In genomic region chr3:136837589-136837988, GRCm38 (mm10) we compare ENCODE assay signal across 9 mouse cellular contexts.
DNase-seq lines count a peak whose midpoint lies in the region; ATAC-seq and TF ChIP-seq lines count a peak whose summit lies in the region.
"Had no signal": no experiment of that assay in that cellular context is flagged by ENCODE, and none has a peak within 500 bp of the region (broad histone marks: within the 10 kb centered on the region; RNA-seq: fewer than 3 reads in every experiment).

No protein-coding gene starts in this region.

- no peak for ATAC-seq in kidney, embryonic 14.5 days (ENCODE audit: low FRiP score, low TSS enrichment)
- ATAC-seq in erythroid progenitor cell, adult 5-6 weeks (replicated peaks; ENCODE audit: low FRiP score, poor library complexity, severe bottlenecking): peak; percentile 65; the same call in 1 of the 2 replicates
- ATAC-seq in megakaryocyte progenitor cell, adult 5-6 weeks (replicated peaks; ENCODE audit: poor library complexity): peak; percentile 68

- H3K9me3 ChIP-seq in kidney, embryonic 14.5 days (ENCODE audit: control insufficient read depth, low read length): no peaks in the 10 kb centered on the region
- no peaks in the 10 kb centered on the region for H3K9me3 ChIP-seq in E14TG2a.4 (ENCODE audit: low read length)
- H3K9me3 ChIP-seq: liver, embryonic 15.5 days had no signal

- no peak overlapping the region for H3K27ac ChIP-seq in kidney, embryonic 14.5 days (ENCODE audit: low read depth, low read length)
- H3K27ac ChIP-seq: liver, embryonic 15.5 days had no signal

- H3K4me3 ChIP-seq in kidney, embryonic 14.5 days (ENCODE audit: low read length): no peak overlapping the region
- H3K4me3 ChIP-seq in E14TG2a.4 (replicated peaks; ENCODE audit: low read length): no peak overlapping the region
- H3K4me3 ChIP-seq: liver, embryonic 15.5 days had no signal

- H3K4me1 ChIP-seq in kidney, embryonic 14.5 days (ENCODE audit: control insufficient read depth, insufficient read depth, low read length): peaks cover 22% of the 10 kb centered on the region
- H3K4me1 ChIP-seq in E14TG2a.4 (replicated peaks; ENCODE audit: low read depth, low read length): peaks cover 17% of the 10 kb centered on the region

- WGBS in kidney, embryonic 14.5 days: 95% methylated on average over 3 of the region's 3 CpGs

- no peaks in the 10 kb centered on the region for H3K27me3 ChIP-seq in kidney, embryonic 14.5 days (ENCODE audit: control insufficient read depth, insufficient read depth, low read length)
- no peaks in the 10 kb centered on the region for H3K27me3 ChIP-seq in E14TG2a.4 (ENCODE audit: insufficient read depth, low read length)
- H3K27me3 ChIP-seq: liver, embryonic 15.5 days had no signal

- DNase-seq in kidney, adult 18-20 months: peak; percentile 48
- peak; percentile 57 for DNase-seq in adrenal gland, postnatal 14 days
- DNase-seq in thymus, postnatal 14 days: peak; percentile 63
- DNase-seq in left cerebral cortex, adult 11 months (ENCODE audit: low spot score): no peak

- peak; percentile 75 for TF ChIP-seq CTCF in E14TG2a.4 (conservative IDR thresholded peaks at IDR 0.05; ENCODE audit: low read length)

- no peaks in the 10 kb centered on the region for H3K36me3 ChIP-seq in kidney, embryonic 14.5 days (ENCODE audit: control insufficient read depth, insufficient read depth, low read length)
- H3K36me3 ChIP-seq in E14TG2a.4 (ENCODE audit: insufficient read depth, low read length): no peaks in the 10 kb centered on the region
- H3K36me3 ChIP-seq: liver, embryonic 15.5 days had no signal

- no peak overlapping the region for H3K9ac ChIP-seq in kidney, embryonic 14.5 days (ENCODE audit: low read depth, low read length)
- H3K9ac ChIP-seq: liver, embryonic 15.5 days had no signal

- no peak overlapping the region for H3K4me2 ChIP-seq in kidney, embryonic 14.5 days (replicated peaks; ENCODE audit: low read depth, low read length)
